Mouse (Mus musculus): ENCODE data around the gene Trio.

- TF ChIP-seq CTCF (IDR thresholded peaks at IDR 0.05; ENCODE audit: control insufficient read depth, insufficient read depth, low read length) (no peak), POLR2A (IDR thresholded peaks at IDR 0.05; ENCODE audit: borderline replicate concordance, control insufficient read depth, low read depth, low read length) (no peak)
Observed at GRCm38 (mm10) chr15:27974637-27975036, 51.0 kb downstream of the Trio start.
